Mouse (Mus musculus): Measurements from ENCODE around the gene Slc7a11. TPM values are rescaled to one million over a fixed set of nuclear protein-coding genes. Genes with fewer than 3 reads are reported as not detected.

Slc7a11 gene
- total RNA-seq, 4 experiments from 2014 or later: 0.11 TPM; not detected in 3

DNA sequence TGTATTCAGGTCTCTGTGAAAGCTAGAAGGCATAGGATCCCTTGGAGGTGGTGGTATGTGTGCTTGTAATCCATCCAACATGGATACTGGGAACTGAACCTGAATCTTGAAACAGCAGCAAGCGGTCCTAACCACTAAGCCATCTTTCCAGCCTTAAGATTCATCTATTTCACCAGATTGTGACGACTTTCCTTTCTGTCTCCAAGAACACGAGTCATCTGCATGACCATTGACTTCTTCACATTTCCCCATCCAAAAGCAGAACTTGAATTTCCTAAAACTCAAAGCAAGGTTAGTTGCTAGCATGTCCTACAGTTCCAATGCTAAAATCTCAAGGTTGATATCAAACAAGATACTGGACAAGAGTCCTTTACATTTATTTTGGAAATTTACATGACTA, 37.5 kb downstream of the Slc7a11 start:
- DNase-seq (ENCODE audit: low spot score): no peak

DNA sequence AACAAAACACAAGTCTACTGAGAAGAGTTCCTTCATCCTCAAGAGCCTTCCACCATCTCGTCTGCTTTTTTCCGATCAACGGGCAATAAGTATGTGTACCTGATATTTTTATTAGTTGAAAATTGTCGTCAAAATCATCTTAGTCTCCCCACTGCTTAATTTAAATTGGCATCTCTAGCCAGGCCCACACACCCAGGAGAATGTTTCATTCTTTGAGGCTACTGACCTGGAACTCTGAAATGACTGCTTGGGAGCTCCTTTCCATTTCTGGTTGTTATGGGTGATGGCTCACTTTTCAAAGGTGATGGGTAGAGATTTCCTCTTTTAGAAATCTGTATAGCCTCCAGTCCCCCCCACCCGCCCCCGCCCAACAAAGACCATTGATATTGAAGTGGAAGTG, 54.6 kb downstream of the Slc7a11 start:
- no peak for DNase-seq (ENCODE audit: low spot score)

DNA sequence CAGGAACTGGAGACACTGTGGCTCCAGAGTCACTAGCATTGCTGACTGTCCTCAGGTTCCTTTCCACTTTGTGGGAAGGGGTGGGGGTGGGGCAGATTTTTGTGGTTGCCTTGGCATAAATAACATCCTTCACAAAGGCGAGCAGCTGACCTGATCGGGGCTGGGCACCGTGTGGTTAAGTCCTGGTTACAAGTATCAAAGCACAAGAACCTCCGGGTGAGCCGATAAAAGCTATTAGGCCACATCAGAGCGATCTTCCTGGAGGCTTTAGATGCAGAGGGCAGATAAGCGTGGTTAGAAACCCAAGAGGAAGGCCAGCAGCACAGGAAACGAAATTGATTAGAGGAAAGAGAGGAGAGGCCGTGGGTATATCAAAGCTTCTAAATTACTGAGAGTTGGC, 55.1 kb downstream of the Slc7a11 start:
- no peak for DNase-seq (ENCODE audit: low spot score)

DNA sequence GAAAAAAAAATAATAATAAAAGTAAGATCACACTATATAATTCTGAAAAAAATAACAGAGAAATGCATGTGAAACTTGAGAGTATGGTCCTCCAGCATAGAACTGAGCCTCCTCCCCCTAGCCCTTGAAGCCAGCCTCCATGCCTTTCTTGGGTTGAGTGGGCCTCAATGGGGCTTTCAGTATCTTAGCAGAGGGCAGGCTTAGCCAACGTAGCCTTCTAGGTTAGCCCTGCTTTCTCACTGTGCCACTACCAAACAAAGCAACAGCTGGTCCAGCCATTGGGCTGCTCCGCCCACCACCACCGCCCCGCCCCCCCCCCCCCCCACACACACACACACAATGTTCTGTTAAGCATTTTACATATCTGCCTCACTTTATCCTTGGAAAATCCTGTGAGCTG, 56.1 kb downstream of the Slc7a11 start:
- no peak for DNase-seq (ENCODE audit: low spot score)

DNA sequence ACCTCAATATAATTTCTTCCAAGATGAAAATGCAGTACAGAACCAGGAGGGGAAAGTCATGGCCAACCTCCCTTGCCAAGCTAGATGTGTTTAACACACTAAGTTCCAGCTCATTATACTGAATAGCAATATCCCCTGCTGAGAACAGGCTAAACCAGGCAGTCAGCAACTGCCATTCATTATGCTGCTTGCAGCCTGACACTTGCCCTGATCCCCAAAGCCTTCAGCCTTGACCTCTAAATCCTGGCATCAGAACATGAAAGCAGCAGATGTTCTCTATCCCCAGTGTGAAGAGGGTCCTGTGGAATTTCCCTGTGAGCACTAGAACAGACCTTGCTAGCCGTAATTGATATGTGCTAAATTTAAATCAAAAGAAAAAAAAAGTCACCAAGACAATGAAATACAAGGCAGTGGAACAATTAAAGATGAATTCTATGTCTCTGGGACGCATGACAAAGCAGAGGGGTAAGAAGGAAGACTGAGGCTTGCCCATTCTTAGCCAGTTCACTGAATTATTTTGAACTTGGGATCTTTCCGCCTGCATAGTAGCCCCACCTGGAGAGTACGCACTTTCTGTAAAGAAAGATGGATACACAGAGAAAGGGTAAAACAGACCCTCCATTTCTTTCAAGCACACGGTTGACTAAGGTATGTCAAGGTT, 56.7 kb downstream of the Slc7a11 start:
- no peak for DNase-seq (ENCODE audit: low spot score)

DNA sequence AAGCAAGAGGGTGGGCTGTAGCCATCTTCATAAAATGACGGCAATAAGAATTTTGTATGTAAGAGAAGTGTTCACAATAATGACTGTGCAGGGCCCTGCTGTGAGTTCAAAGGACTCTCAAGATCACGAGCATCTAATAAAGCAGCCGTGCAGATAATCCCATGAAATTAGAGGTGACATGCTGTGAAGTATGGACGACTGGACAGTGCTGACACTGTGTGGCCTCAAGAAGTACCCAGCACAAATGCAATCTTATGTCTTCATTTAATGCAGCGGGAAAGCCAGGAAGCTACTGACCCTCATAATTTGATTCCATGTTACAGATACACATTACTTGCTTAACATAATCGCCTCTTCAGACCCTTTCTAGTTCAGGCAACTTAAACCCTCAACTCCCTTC, 57.3 kb downstream of the Slc7a11 start:
- no peak for DNase-seq (ENCODE audit: low spot score)

DNA sequence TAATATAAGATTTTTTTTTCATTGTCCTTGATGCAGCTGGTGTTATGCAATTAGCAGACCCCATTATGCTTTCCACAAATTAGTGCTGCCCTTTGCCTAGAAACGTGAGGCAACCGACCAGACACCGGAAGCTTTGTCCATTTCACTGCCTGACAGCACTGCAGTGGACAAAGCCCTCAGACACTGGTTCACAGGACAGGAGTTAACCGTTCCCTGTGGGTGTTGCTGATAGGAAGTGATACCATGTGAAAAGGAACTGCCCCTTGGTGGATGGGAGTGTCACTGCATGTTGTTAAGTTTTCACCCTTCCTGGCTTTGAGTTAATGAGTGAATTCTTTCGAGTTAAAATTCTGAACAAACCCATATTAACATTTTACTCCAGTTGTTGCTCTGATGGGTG, 60.7 kb downstream of the Slc7a11 start:
- DNase-seq (ENCODE audit: low spot score): no peak

DNA sequence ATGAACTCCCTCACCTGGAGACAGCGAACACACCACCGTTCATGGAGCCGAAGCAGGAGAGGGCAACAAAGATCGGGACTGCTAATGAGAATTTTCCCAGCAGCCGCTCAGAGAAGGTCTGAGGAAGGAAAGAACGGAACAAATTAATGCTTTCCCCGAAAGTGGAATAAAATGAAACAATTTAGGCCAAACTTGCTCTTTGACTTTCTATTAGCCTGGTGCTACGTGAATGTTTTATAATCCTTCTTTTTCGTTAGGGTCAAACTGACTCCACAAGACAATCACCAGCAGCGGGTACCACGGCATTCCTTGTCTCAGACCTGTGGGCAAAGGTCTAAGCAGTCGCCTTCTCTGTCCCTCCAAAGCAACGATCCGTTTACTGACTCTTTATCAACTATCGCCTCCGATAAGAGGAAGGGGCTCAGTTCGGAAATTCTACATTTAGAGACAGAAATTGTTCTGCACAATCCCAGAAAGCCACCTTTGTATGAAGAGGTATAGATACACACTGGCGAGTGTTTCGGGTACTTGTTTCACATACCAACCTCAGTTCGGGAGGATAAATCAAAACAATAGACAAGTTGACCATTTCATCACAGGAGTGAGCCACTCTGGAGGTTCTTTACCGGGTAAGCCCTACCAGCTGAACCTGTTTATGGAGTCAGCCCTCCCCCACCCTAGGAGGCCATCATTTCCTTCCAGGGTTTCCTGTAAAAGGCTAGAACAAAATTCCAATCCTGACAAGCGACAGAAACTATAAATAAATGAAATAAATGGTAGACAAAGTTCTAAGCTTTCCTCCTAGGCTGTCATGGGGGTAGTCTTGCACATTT, 61.3 kb downstream of the Slc7a11 start:
- no peak for DNase-seq (ENCODE audit: low spot score)

DNA sequence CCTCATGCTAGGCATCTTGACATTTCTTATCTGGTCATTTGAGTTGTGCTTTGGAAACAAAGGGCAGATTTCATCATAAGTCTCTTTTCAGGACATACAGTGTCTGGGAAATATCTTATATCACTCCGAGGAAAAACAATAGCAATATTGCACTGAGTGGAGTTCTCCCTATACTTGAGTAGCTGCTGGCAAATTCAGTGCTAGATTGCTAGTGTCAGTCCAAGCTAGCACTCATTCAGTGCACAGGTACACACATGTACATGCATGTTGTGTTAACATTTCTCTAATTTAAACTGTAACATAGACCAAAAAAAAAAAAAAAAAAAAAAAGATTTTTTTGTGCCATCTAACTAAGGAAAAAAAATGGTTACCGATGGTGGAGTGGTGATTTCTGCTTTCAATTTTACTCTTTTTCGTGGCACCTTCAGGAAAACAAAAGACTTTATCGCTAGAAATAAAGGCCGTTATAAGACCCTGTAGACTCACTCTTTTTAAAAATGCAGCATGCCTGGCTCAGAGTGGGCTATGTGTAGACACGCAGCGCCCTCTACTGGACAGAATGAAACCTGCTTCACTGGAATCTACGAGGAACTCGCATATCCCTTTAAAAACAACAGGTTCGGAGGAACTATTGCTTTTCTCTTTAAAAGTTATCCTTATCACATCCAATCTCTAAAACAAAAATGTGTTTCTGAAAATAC, 62.1 kb downstream of the Slc7a11 start:
- peak; percentile 74 for DNase-seq (ENCODE audit: low spot score)

DNA sequence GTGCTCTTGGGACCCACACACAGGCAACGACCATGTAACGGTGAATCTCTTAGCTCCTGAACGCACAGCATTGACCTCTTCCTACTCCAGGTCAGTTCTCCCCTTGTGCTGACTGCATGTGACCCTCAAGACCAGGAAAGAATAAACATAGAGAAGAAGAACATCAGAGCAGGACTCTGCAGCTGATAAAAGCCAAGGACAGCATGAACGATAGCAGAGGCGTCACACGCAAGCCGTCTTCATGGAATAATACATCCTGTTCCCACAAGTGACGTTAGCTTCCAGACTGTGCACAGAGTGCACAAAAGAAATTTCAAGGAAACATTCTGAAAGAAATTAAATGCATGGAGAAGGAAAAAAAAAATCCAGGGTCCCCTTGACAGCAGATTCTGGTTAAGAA, 63.5 kb downstream of the Slc7a11 start:
- no peak for DNase-seq (ENCODE audit: low spot score)

DNA sequence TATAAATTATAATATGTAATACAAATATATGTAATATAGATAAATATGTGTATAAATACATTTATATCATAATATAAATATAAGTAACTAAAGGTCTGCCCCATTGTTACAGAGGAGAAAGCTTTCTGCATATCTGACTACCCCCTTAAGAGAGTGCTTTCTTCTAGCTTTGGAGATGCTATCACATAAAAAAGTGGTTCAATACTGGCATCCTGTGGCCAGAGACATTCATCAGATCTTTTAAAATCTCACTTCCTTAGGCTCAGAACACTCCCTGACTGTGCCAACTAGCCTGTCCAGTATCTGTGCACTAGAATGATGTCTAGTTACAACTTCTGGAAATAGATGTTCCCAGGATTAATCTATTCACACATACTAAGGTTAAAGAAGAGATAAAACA, 67.9 kb downstream of the Slc7a11 start:
- DNase-seq (ENCODE audit: low spot score): no peak

DNA sequence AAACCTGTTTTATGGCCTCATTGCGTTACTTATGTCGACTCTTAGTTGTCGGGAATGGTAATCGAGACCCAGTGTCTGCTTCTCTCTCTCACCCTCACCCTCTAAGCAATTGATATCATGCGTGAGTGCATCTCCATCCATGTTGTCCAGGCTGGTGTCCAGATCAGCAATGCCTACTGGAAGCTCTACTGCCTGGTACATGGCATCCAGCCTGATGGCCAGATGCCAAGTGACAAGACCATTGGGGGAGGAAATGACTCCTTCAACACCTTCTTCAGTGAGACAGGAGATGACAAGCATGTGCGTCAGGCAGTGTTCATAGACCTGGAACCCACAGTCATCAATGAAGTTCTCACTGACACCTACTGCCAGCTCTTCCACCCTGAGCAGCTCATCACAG, 73.6 kb downstream of the Slc7a11 start:
- no peak for DNase-seq (ENCODE audit: low spot score)

DNA sequence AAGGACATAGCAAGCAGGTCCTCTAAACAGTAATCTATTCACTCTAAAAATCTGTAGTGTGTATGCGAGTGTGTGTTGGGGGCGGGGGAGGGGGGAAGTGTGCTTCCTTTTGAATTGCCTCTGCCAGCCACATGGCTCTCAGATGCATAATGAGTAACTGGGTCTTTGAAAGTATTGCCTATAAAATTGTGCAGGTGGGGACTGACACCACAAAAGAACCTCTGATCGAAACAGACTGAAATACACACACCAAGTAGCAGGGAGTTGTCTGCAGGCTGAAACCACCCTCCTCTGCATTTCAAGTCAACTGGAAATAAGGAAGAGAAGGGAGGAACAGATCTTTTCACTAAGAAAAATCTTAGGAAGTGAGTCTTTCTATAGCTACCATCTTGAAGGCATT, 76.2 kb downstream of the Slc7a11 start:
- no peak for DNase-seq (ENCODE audit: low spot score)

DNA sequence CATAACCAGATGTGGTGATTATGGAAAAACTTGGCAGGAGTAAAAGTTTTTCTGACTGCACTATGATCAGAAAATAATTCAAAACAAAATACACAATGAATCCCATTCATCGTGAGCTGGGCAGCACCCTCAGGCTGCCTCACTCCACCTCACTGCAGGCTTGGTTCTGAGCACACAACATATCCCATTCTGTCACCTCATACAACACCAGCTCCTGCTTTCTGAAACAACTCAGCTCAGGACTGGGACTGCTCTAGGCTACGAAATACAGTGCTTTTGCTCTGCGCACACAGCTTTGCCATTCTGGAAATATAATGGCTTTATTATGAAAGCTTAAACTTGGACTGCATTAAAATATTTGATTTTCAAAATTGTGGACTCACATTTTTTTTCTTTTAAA, 79.8 kb downstream of the Slc7a11 start:
- no peak for DNase-seq (ENCODE audit: low spot score)

DNA sequence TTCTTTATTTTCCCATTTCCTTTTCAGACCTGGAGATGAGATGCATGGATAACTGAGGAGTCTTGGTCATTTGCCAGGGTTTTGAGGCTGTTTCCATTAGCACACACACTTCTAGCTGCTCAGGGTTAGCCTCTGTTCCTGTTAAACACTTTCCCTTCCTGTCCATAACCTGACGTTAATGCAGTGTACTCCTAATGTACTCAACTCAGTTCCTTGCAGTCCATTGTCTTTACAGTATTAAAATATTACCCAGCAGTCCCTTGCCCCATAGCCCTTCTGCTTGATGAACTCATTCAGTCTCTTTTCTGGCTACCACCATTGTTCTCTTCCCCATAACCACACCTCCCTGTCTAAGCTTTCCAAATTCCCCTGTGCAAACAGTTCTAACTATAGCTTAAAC, 96.3 kb downstream of the Slc7a11 start:
- no peak for DNase-seq (ENCODE audit: low spot score)

DNA sequence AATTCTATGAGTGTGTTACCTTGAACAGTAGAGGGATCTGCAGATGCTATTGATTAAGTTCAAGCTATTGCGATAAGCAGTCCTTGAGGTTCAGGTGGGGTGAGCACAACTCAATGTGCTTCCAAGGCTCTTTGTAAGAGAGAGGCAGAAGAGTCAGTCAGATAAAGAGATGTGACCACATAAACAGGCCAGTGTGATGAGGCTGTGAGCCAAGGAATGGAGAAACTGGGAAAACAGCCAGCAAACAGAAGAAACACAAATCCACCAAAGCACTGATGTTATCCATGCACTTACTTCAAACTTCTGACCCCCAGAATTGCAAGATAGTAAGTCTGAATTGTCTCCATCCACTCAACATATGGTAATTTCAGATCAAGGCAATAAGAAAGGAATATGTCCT, 99.0 kb downstream of the Slc7a11 start:
- DNase-seq (ENCODE audit: low spot score): no peak

DNA sequence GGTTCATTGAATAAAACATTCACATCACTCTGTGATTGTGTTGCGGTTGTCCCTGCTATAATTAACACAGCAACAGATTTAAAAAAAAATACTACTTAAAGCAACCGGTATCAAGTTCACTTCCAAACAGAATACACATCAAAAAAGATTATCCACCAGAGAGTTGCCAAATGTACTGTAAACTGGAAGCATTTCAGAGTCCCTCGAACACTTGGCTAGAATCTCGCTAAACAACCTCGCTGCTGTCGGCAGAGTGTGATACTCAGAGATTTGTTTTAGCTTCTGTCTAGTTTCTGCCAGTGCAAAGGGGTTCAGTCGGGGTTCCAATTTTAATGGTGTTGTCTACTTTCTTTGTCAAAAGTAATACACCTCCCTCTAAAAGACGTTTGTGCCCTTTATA, 118.9 kb downstream of the Slc7a11 start:
- no peak for DNase-seq (ENCODE audit: low spot score)

DNA sequence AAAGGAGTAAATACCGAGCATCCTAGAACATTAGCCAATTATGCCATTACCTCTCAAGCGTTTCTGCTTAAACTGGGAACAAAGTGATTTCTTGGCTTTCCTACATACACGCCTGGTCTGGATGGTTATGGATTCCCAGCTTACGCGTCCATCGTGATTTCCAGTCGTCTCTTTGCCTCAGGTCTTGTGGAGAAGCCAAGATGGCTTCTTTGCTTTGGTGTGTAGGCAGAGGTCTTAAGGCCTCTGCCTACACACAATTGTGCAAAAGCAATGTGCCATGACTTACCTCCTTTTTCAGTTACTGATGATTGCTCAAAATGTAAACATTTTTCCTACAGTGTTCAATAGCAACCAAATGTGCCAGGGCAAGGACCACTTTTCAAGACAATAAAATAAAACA, 119.5 kb downstream of the Slc7a11 start:
- DNase-seq (ENCODE audit: low spot score): no peak

DNA sequence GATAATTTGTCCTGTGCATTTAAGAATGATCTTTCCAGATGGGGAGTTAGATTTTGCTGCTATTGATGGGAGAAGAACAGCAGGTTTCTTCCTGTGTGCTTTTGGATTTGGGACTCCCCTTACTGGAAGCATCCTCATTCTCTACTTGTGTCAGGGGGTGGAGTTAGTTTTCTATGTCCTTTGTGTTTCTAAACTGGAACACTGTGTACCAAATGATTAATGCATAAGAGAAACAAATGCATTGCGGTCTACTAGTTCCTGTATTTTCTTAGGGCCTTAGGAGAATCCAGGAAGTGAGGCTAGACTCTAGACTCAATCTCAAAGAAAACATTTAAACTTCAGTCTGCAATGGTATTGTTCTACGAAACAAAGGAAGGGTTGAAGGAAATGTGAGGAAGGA, 122.6 kb downstream of the Slc7a11 start:
- peak; percentile 1 for DNase-seq (ENCODE audit: low spot score)

DNA sequence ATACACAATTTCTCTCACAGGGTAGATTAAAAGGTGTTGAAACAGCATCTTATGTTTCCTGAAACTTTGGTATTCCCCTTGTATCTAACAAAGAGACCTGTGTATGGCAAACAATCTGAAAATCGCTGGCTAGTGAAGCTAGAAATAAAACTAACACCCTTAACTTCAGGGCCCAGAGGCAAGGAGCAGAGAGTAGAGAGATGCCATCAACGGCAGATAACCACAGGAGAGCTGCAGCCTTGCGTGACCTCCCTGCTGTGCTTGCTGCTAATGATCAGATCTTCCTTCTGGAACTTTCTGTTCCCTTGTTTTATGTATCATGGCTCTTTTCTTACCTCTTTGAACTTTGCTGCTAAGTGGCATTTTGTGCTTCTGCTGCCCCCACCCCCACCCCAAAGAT, 125.3 kb downstream of the Slc7a11 start:
- no peak for DNase-seq (ENCODE audit: low spot score)

DNA sequence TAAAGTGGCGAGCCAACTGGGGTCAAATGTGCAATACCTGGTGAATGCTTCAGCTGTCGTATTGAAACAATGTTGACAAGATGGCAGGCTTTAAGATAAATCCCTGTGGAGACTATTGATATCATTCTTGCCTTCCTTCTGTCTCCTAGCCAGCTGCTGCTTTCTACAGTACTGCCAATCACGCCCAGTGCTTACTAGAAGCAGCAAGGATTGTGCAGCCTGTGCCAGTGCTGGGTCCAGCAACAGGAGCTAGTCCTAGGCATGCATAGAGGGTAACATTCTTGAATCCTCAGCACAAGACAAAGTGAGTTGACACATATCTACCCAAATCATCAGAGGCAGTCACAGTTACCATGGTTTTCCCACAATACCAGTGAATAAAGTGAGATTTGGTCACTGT, 129.6 kb downstream of the Slc7a11 start:
- DNase-seq (ENCODE audit: low spot score): no peak

DNA sequence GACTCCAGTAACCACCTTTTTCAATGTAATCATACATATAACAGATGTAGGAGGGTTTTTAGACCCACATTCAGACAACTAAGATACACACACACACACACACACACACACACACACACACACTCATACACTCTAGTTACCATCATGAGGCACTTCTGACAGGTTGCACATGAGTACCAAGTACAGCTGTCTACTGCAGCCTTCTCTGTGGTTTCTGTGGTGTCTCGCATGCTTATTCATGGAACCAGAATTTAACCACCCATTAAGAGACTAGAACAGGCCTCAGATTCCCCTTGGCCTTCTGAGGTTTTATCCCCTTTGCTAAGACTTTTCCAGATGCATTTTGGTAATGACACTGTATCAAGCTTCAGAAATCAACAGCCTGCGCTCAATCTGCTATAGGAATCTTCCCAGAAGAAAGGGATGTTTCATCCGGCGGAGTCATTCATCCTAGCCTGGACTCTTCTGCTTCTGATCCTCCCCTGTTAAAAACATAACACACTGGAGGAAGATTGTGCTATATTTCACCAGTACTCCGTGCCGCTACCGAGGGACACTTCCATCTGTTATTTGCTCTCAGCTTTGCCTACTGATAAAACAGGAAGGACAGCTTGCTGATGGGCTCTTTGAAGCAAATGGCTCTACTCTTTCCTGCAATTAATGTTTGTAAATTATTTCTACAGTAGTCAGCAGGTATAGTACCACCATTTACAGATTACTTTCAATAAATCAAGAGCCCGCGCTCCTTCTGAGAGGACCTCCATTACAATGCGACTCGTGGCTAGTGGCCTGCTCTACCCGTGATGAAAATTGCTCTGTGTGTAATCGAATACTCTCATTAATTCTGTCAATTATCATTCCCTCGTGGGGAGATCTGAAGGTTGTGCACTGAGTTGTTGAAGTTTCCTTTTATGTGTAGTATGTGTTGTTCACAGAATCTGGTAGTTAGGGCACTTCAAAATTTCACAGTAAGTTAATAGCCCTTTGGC, 135.8 kb downstream of the Slc7a11 start:
- no peak for DNase-seq (ENCODE audit: low spot score)
